Mouse (Mus musculus) kidney, adult 2 months (tissue): Measurements from ENCODE around the gene Mcidas.

Experiments used
- CTCF ChIP-seq: fragments of 200-500 bp; conservative IDR thresholded peaks from 2 replicates; pipeline ENCODE4 v1.5.1; 2011; ENCODE audit warnings: low read depth, mild to moderate bottlenecking, control low read depth, low read length, moderate library complexity, mixed read lengths; ENCODE audit not compliant: insufficient read depth, insufficient read length
- POLR2A ChIP-seq: fragments of 200-500 bp; IDR thresholded peaks from one replicate; pipeline ENCODE4 v1.6.1; 2011; ENCODE audit warnings: low read depth, low read length, control low read depth

DNA sequence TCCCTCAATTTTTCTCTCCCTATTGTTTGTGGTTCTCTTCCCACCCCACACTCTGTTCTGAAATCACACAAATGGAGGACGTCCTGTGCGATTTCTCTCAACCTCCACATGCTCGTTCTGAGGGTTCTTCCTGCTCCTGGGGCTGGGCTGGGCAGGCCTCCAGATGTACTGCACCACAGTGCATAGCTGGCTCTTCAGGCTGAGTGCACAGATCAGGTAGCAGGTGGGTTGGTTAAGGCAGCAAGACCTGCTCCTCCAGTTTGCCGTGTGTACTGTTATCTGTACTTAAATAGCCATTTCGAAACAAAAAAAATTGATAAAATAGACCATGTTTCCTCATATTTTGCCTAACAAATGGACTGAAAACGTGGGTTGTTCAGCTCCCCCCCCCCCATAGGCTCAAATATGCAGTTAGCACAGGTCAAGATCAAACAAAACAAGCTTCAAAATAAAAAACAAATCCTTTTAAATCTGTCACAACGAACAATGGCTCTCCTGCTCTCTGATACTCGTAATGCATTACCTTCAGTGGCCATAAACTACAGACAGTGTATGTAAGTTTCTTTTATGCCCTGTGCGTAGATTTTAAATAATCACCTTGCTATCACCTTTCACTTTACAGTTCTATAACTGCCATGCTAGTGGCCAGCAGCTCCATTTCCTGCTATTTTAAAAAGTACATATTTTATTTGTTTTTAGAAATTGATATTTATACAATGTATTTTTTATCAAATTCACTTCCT, 7.1 kb downstream of the Mcidas start:
- TF ChIP-seq CTCF = no peak
- TF ChIP-seq POLR2A = no peak
